Mouse (Mus musculus): ENCODE results near the gene Clip2.
"Not testable (repeated sequence)": the region's sequence is repeated elsewhere in the genome, so short reads cannot be mapped to it uniquely, and the experiment has no call there.

The Clip2 gene

GRCm38 (mm10) chr5:134490465-134490864, 61.8 kb downstream of the Clip2 start:
- DNase-seq (ENCODE audit: low read depth, low spot score), result peak; percentile 65

GRCm38 (mm10) chr5:134489583-134489982, 62.7 kb downstream of the Clip2 start:
- DNase-seq (ENCODE audit: low read depth, low spot score), result peak; percentile 88

- no peak for DNase-seq (ENCODE audit: low read depth, low spot score)
Measured at GRCm38 (mm10) chr5:134488596-134488995, 63.6 kb downstream of the Clip2 start.

- no peak for DNase-seq (ENCODE audit: low read depth, low spot score)
Measured at GRCm38 (mm10) chr5:134488042-134488441, 64.2 kb downstream of the Clip2 start.

GRCm38 (mm10) chr5:134485900-134486665, 66.2 kb downstream of the Clip2 start:
- peak; percentile 90 for DNase-seq (ENCODE audit: low read depth, low spot score)

- DNase-seq (ENCODE audit: low read depth, low spot score), result no peak
Measured at GRCm38 (mm10) chr5:134485183-134485730, 67.0 kb downstream of the Clip2 start.

- no peak for DNase-seq (ENCODE audit: low read depth, low spot score)
Measured at GRCm38 (mm10) chr5:134483291-134483690, 68.9 kb downstream of the Clip2 start.

- DNase-seq (ENCODE audit: low read depth, low spot score), result peak; percentile 56
Measured at GRCm38 (mm10) chr5:134482331-134482730, 69.9 kb downstream of the Clip2 start.

- not testable (repeated sequence) for DNase-seq (ENCODE audit: low read depth, low spot score)
Measured at GRCm38 (mm10) chr5:134478886-134479285, 73.3 kb downstream of the Clip2 start.

GRCm38 (mm10) chr5:134475686-134476085, 76.5 kb downstream of the Clip2 start:
- DNase-seq (ENCODE audit: low read depth, low spot score), result not testable (repeated sequence)

GRCm38 (mm10) chr5:134475006-134475605, 77.1 kb downstream of the Clip2 start:
- no peak for DNase-seq (ENCODE audit: low read depth, low spot score)

- peak; percentile 59 for DNase-seq (ENCODE audit: low read depth, low spot score)
Measured at GRCm38 (mm10) chr5:134473902-134474301, 78.3 kb downstream of the Clip2 start.

GRCm38 (mm10) chr5:134470538-134471169, 81.6 kb downstream of the Clip2 start:
- DNase-seq (ENCODE audit: low read depth, low spot score), result no peak

- no peak for DNase-seq (ENCODE audit: low read depth, low spot score)
Measured at GRCm38 (mm10) chr5:134469559-134470150, 82.6 kb downstream of the Clip2 start.

GRCm38 (mm10) chr5:134468158-134468765, 84.0 kb downstream of the Clip2 start:
- no peak for DNase-seq (ENCODE audit: low read depth, low spot score)

GRCm38 (mm10) chr5:134467030-134467549, 85.1 kb downstream of the Clip2 start:
- DNase-seq (ENCODE audit: low read depth, low spot score), result no peak

GRCm38 (mm10) chr5:134466296-134467029, 85.8 kb downstream of the Clip2 start:
- no peak for DNase-seq (ENCODE audit: low read depth, low spot score)

GRCm38 (mm10) chr5:134465197-134465596, 87.0 kb downstream of the Clip2 start:
- DNase-seq (ENCODE audit: low read depth, low spot score), result no peak

GRCm38 (mm10) chr5:134464225-134464624, 88.0 kb downstream of the Clip2 start:
- DNase-seq (ENCODE audit: low read depth, low spot score), result no peak

- no peak for DNase-seq (ENCODE audit: low read depth, low spot score)
Measured at GRCm38 (mm10) chr5:134462731-134463130, 89.5 kb downstream of the Clip2 start.

- no peak for DNase-seq (ENCODE audit: low read depth, low spot score)
Measured at GRCm38 (mm10) chr5:134462316-134462715, 89.9 kb downstream of the Clip2 start.

Data from CD4-positive, CD25-positive, alpha-beta regulatory T cell, adult 2 months (primary cell).